Mouse (Mus musculus) testis, postnatal 10 days (tissue): ENCODE measurements around the gene Anxa11.
A peak's percentile ranks its signal among the peaks of the same experiment; 100 is the strongest.
"Not testable (repeated sequence)": the region's sequence is repeated elsewhere in the genome, so short reads cannot be mapped to it uniquely, and the experiment has no call there.

Source experiments
- DNase-seq: peaks from one replicate; pipeline ENCODE4 v3.0.0; 2021; ENCODE audit warnings: low spot score

Anxa11 gene

DNA sequence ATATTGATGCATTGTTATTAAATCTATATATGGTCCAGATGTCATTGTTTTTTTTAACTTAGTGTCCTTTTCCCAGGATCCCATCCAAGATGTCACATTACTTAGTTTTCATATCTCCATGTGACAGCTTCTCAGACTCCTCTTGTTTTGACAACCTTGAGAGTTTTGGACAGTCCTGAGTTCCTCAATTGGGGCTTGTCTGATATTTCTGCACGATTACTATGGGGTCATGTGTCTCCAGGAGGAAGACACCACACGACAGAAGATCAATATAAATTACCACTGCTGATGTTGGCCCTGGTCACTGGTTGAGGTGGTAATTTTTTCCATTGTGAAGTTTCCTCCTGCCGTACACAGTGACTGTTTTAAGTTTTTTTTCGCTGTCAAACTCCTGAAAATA lies 377 bp upstream of the Anxa11 start:
- DNase-seq = no peak

DNA sequence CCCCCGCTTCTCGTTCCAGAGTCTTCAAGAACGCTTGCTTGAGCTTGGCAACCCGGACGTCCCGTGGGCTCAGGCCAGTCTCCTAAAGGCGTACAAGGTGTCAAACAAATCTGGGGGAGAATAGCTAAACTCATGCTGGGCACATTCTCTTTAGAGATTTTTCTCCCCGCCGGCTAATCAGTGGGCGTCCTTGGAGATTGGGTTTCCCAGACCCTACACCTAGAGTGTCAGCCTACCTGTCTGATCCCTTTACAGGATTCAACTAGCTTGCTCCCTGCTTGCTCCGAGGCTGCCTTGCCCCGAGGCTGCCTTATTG lies 690 bp downstream of the Anxa11 start:
- no peak for DNase-seq

GRCm38 (mm10) chr14:25844372-25844771 lies 2.4 kb downstream of the Anxa11 start:
- no peak for DNase-seq

GRCm38 (mm10) chr14:25845832-25846383 lies 4.0 kb downstream of the Anxa11 start:
- no peak for DNase-seq

GRCm38 (mm10) chr14:25846516-25846915 lies 4.6 kb downstream of the Anxa11 start:
- no peak for DNase-seq

DNA sequence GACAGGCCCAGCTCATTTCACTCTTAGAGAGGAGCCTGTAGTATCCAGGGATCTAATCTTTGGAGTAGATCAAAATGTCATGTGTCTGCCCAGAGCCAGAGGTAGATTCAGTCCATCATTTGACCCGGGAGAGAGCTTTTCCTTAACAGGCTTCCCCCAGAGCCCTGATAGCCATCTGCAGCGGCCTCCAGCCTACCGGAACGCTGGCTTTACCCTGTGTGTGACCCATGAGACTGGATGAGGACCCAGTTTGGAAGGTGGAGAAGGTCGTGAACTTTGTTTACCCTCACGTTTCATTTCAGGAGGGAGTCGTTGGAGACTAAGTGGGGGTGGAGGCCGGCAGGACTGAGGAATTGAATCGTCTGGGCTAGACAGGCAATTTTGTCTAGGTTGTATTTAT lies 5.7 kb downstream of the Anxa11 start:
- DNase-seq = no peak

DNA sequence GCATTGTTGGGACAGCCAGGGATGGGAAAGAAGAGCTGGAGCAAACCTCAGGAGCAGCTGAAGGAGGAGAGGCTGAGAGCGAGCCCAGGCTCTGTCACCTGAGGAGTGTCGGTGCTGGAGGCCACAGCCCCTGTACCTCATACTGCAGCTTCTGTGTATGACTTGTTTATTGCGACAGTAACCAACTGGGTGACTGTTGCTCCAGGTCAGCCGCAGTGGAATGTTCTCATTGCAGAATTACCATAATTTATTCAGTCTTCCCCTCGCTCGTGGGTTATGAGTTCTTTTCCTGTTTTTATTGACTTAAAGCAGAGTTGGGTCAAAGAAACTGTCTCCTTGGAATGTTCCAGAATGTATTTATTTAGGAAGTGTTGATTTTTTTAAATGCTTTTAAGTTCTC lies 6.3 kb downstream of the Anxa11 start:
- DNase-seq = no peak

GRCm38 (mm10) chr14:25848708-25849107 lies 6.8 kb downstream of the Anxa11 start:
- not testable (repeated sequence) for DNase-seq

- DNase-seq = no peak
These were observed 8.5 kb downstream of the Anxa11 start for GRCm38 (mm10) chr14:25850433-25850832.

DNA sequence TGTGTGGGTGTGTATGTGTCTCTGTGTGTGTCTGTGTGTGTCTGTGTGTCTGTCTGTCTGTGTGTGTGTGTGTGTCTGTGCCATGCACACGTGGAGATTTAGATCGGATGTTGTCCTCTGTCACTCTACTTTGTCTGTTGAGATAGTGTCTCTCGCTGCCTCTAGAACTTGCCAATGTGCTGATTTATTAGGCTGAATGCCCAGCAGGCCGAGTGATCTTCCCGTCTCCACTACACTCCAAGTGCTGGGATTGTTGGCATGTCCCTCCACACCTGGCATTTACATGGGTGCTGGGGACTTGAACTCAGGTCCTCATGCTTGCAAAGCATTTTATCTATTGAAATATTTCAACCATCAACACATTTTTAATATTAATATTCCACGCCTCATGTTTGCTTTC lies 9.2 kb downstream of the Anxa11 start:
- no peak for DNase-seq

DNA sequence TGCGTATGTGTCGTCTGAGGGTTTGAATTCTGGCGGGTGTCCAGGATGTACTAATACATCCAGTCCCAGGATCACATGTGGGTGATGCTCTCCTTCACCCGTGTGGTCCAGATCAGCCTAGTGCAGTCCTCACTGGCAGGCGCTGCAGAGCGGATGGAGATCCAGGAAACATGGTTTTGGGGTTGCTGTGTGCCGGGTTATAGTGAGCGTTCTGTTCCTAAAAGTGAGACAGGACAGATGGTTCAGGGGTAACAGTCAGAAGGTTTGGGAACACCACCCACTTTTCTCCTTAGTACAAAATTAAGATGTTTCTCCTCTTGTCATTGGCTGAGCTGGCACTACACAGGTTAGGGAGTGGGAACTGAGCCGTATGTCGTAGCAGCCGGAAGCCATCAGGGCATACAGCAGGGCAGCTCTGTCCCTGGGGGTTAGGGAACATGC lies 10.2 kb downstream of the Anxa11 start:
- DNase-seq = peak; percentile 55

DNA sequence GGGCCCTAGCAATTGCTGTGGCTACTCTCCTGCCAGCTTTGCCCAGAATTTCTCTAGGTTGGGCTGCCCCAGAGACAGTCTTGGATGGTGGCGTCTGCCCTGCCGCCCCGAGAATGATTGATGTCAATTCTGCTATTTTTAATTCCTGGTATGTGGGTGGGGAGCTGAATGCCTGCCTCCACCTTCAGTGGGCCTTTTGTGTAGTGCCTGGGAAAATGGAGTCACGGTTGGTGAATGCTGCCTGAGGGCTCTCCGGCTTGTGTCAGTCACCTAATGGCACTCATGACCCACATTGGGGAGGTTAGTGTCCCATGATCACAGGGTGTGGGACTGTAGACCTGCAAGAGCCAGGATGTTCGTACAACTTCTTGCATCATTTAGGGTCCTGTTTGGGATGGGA lies 11.3 kb downstream of the Anxa11 start:
- DNase-seq = no peak

GRCm38 (mm10) chr14:25853717-25854452 lies 11.9 kb downstream of the Anxa11 start:
- DNase-seq = peak; percentile 52

DNA sequence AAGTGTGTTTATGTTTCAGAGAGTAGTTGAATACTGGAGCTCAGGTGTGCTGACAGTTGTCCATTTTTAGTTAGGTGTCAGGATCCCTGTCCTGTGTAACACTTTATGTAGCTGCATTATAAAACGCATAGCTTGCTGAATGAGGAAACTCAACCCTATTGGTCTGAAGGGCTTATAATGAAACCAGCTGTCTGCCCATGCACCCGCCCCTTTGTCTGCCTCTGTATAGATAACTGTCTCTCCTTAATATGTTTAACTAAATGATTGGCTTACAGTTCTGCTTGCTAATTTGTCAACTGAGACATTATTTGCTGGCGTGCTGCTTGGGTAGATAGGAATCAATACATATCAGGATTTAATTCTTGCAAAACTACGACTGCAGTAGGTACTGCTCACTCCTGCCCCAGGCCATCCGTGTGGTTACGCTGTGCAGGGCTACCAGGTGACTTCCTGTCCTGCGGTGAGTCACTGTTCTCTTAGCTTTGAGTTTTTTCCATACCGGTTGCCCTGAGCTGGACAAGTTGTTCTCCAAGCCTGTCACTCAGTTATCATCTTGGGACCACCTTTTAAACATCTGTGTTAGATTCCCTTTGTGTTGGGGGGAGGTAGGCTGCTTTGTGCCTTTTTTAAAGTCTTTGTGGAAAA lies 13.4 kb downstream of the Anxa11 start:
- no peak for DNase-seq

DNA sequence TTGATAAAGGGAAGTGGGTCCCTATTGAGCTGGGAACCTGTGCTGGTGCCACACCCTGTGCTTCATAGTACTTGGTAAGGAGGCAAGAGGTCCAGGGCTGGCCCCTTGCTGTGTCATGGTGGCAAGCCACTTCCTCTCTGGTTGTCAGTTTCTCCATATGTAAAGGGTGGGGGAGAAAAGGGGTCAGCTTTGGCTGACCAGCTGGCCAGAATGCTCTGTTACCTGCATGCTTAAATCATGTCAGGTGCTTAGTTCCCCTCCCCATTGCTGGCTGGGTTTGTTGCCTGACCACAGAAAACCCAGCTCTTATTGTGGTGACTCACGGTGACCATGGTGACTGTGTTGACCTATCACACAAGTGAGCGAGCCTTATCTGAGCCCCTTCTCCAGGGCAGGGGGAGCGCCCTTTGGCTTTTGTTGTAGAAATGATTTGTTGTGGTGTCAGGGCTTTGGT lies 15.2 kb downstream of the Anxa11 start:
- no peak for DNase-seq

GRCm38 (mm10) chr14:25857940-25858339 lies 16.0 kb downstream of the Anxa11 start:
- no peak for DNase-seq

DNA sequence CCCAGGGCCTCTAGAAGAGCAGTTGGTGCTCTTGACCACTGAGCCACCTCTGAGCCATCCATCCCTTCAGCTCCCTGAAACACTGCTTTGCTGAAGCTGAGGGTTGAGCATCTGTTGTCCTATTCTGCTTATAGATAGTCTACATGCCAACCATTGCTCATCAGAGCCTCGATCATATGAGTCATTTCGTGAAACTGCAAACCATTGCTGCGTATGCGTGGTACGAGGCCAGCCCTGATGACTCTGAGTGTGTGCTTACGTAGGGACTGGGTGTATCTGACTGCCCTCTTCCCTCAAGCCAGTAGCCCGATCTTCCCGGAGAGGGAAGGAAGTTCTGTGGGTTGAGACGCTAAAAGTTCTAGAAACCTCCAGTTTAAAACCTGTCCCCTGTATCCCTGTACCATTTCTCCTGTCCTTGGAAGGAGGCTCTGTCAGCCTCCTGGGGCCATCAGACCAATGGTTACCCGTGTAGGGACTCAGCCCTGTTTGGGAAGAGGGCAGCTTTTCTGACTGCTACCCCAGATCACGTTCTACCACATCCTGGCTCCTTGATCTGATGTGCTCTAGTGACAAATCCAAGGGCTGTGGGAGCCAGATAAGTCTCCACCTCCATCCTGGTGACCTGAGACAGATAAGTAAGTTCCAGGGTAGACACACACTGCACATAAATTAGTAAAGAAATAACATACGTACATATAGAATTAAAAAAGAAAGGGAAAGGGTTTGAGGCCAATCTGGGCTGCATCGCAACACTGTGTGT lies 20.0 kb downstream of the Anxa11 start:
- no peak for DNase-seq

DNA sequence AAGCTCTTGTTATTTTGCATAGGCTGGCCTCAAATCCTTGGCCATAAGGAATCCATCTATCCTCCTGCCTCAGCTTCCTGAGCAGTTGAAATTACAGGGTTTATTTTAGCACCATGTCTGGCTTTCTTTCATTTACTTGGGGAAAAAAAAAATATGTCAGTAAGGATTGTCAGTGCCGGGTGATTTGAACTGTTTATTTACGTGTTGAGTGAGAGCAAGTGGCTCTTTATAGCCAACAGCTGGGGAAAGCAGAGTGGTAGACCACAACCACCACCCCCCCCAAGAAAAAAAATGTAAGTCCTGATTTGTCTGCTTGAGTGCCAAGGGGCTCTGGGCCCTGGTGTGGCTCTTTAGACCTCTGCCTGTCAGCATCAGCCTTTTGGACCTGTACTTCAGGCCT lies 21.8 kb downstream of the Anxa11 start:
- DNase-seq = no peak

DNA sequence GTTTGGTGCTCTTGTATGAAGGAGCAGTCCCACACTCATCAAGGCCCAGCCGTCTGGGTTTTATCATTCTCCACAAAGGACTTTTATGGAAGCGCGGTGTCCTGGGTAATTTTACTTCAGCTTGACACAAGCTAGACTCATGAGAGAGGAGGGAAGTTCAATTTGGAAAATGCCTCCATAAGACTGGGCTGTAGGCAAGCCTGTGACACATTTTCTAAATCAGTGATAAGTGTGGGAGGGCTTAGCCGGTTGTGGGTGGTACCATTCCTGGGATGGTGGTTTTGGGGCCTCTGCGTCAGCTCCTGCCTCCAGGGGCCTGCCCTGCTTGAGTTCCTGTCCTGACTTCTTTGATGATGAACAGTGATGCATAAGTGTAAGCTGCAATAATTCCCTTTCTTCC lies 23.3 kb downstream of the Anxa11 start:
- no peak for DNase-seq

DNA sequence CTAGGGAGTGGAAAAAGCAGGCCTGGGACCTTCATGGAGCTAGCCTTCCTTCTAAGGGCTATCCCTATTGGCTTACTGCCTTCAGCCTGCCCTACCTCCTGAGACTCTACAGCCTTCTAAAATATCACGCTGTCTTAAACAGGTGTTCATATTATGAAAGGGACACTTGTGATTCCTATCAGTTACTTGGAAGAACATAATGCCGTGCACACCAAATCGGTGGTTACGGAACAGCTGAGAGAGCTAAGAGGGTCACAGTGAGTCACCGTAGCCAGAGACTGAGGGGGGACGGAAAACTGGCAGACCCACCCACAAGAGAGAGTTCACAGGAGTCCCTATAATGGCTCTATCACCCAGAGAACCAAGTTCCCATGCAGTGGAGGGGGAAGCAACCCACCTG lies 24.4 kb downstream of the Anxa11 start:
- no peak for DNase-seq

GRCm38 (mm10) chr14:25866832-25867231 lies 24.9 kb downstream of the Anxa11 start:
- peak; percentile 75 for DNase-seq

- no peak for DNase-seq
These were observed 25.9 kb downstream of the Anxa11 start for GRCm38 (mm10) chr14:25867834-25868233.

- DNase-seq = no peak
These were observed 26.8 kb downstream of the Anxa11 start for GRCm38 (mm10) chr14:25868706-25869105.
